Mouse (Mus musculus): ENCODE data around the gene Sh2d6.
"Not testable (repeated sequence)": the region's sequence is repeated elsewhere in the genome, so short reads cannot be mapped to it uniquely, and the experiment has no call there.

GRCm38 (mm10) chr6:72533555-72533954, 12.0 kb upstream of the Sh2d6 start:
- not testable (repeated sequence) for TF ChIP-seq CTCF (IDR thresholded peaks at IDR 0.05; ENCODE audit: low read depth, low read length); POLR2A (IDR thresholded peaks at IDR 0.05; ENCODE audit: insufficient read depth, low read length)
